Mouse (Mus musculus) inflammation-experienced regulatory T-cells, adult 16 weeks (primary cell): ENCODE measurements around the gene Gm49322. TPM values are rescaled to one million over a fixed set of nuclear protein-coding genes. Genes with fewer than 3 reads are reported as not detected.

Experiments
- polyA plus RNA-seq: library from polyadenylated mRNA; unstranded; fragments of 100-300 nt; shearing (Covaris generic); gene quantifications from one replicate; pipeline ENCODE4 v1.2.1, GENCODE M21; 2017

The Gm49322 gene
- polyA plus RNA-seq = 10.5 TPM

DNA sequence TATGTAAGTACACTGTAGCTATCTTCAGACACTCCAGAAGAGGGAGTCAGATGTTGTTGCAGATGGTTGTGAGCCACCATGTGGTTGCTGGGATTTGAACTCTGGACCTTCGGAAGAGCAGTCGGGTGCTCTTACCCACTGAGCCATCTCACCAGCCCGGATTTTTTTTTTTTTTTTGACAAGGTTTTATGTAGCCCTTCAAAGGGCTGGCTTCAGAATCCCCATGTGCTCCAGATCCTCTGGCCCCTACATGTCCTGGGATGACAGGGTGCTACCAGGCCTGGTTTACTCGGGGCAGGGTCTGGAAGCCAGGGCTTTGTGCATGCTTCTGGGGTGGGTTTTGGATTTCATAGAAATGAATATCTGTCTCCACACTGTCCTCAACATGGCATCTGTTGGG, at the start of gene Gm49322:
Gene Gm49322, plus strand, starts transcription at position 301 of the 400 bp plus-strand sequence.

DNA sequence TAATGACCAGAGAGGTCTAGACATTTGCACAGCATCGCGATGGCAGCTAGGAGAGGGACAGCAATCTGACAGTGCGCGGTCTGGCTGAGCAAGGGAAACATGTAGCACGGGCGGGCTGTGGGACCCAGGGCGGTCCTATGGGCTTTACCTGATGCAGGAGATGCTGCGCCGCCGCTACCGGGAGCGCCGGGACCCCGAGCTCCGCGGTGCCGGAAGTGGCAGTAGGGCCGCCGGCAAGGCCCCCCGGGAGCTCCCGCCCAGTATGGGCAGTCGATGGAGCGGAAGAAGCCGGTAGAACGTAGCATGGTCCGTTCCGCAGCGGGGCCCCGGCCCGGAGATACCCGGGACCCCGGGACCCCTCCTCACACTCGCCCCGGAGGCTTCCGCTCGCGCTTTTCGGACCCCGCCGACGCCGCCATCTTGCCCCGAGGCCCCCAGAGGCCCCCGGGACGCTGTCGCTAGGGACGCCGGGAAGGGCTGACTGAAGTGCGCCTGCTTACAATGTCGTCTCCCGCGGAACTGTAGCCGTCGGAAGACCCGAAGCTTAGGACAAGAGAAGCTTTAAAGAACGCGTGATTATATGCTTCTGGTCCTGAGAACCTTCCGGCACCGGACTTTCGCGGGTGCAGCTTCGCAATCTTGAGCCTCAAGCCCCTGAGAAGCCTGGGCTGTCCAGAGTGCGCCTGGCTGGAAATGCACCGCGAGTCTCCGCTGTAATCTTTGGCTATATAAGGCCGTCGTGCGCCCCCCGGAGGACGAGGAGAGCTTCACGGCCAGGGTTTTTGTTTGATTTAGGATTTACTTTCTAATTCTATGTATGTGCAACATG, 44.5 kb upstream of the Gm49322 start, which contains the start of gene Rexo1:
Gene Rexo1, minus strand, starts transcription at position 445 of the 829 bp plus-strand sequence.

GRCm38 (mm10) chr10:80577195-80578130, 28.4 kb upstream of the Gm49322 start, which contains the start of gene Klf16:
Gene Klf16, minus strand, starts transcription at chr10:80577321.

DNA sequence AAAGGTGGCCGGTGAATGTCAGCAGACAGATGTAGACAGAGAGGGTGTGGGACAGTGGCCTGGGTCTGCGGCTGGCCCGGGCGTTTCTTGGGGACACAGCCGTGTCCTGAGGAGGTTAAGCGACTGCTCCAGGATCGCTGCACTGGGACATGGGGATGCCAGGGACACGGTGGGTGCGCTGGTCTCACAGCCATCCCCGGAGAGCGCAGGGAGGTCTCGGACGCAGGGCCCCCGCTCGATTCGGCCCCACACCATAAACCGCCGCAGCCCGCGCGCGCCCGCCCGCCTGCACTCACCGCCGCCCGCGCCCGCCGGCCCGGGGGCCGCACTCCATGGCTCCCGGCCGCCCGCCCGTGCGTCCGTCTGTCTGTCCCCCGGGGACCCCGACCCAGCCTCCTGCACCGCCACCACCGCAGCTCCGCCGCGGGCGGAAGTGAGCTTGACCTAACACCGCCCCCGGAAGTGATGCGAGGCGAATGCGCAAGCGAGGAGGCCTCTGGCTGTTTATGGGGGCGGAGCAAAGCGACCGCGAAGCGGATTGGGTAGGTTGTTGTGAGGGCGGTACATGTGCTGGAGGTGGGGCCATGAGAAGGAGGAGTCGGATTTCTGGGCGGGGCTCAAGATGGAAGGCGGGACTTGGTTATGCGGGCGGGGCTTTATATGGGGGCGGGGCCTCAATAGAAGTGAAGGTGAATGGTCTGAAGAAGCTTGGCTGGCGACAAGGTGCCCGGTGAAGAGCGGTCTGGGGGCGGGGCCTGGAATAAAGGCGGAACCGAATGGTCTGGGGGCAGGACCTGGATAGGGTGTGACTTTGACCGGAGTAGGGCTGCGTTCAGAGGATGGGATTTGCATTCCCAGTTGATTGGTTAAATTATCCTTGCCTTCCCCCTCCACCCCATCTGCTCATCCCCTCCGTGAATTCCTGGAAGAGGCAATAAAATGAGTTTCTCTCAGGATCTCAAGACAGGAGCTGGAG, 15.7 kb upstream of the Gm49322 start, which contains the start of gene Abhd17a:
Gene Abhd17a, minus strand, starts transcription at position 463 of the 976 bp plus-strand sequence.

GRCm38 (mm10) chr10:80602698-80603325, 3.0 kb upstream of the Gm49322 start, which contains the start of the genes Scamp4 and Adat3:
Gene Scamp4, plus strand, starts transcription at chr10:80602872.
Gene Adat3, plus strand, starts transcription at chr10:80602880.

DNA sequence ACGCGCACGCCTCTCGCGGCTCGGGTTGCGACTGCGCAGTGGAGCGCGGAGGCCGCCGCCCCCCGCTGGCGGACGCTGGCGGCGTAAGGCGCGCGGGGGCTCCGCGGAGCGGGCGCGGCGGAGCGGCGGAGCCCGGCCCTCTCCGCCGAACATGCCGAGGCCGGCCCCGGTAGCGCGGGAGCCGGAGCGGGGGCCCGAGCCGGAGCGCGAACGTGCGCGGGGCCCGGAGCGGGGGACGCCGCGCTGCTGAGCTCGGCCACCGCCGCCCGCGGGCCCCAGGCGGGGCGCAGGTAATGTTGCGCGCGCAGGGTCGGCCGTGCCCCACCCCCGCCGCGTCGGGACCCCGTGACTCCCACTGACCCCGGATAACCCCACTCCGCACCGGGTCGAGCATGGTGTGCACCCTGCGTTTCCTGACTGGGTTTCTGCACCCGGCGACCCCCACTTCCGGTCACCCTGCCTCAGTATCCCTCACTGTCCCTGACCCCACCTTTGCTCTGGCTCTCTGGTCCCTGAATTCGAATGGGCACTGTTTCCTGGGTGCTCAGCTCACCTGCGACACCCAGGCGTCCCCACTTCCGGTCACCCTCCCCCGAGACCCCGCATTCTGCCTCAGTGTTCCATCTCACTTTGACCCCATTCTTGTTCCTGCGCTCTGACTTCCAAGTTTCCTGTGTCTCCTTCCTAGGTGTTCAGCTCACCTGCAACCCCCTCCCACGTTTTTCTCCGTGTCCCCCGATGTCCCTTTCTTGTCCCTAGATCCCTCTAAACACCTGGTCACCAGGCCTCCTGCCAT, 17.0 kb downstream of the Gm49322 start, which contains the start of gene Csnk1g2:
Gene Csnk1g2, plus strand, starts transcription at position 178 of the 796 bp plus-strand sequence.

DNA sequence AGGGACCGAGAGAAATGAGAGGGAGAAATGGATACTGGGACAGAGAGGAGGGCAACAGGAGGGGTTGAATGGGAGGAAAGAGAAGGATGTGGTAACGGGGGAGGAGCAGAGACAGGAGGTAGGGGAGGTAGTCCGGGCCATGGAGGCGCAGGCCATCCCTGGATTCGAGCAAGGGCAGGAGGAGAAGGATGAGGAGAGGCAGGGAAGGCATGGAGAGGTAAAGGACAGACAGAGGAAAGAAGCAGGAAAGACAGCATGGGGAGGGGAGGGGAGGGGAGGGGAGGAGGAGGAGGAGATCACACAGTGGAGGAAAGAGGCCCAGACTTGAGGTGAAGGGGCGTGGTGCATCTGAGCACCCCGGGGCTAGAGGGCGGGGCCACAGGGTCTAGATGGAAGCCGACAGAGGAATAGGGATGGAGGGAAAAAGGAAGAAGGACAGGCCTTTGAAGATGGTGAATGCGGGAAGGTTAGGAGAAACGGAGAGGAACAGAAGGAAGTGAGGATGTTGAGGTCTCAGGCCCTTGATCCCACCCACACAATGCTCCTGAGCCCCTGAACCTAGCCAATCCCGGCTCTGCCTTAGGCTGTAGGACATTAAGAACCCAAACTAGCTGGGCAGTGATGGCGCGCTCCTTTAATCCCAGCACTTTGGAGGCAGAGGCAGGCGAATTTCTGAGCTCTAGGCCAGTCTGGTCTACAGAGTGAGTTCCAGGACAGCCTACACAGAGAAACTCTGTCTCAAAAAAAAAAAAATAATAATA, 51.2 kb downstream of the Gm49322 start, which contains the start of gene Btbd2:
Gene Btbd2, minus strand, starts transcription at position 209 of the 761 bp plus-strand sequence.

Other genes starting within 250 kb of the Gm49322 start
- gene Plk5, start 249.6 kb upstream of the Gm49322 start, polyA plus RNA-seq = not detected
- gene Mex3d, start 218.4 kb upstream of the Gm49322 start, polyA plus RNA-seq = 0.29 TPM
- 34.4 TPM for gene Mbd3, start 206.5 kb upstream of the Gm49322 start, polyA plus RNA-seq
- 258 TPM for gene Uqcr11, start 199.2 kb upstream of the Gm49322 start, polyA plus RNA-seq
- gene Tcf3, start 172.4 kb upstream of the Gm49322 start, polyA plus RNA-seq = 31.6 TPM
- gene Onecut3, start 111.2 kb upstream of the Gm49322 start, polyA plus RNA-seq = not detected
- gene Atp8b3, start 66.9 kb upstream of the Gm49322 start, polyA plus RNA-seq = not detected
- gene Rexo1, start 44.5 kb upstream of the Gm49322 start, polyA plus RNA-seq = 59.7 TPM
- 1.1 TPM for gene Klf16, start 28.7 kb upstream of the Gm49322 start, polyA plus RNA-seq
- gene Abhd17a, start 15.7 kb upstream of the Gm49322 start, polyA plus RNA-seq = 36.0 TPM
- 136 TPM for gene Scamp4, start 3.1 kb upstream of the Gm49322 start, polyA plus RNA-seq
- gene Adat3, start 3.1 kb upstream of the Gm49322 start, polyA plus RNA-seq = 6.4 TPM
- gene Csnk1g2, start 16.8 kb downstream of the Gm49322 start, polyA plus RNA-seq = 9.8 TPM
- gene Btbd2, start 51.0 kb downstream of the Gm49322 start, polyA plus RNA-seq = 4.6 TPM
- gene Mknk2, start 72.1 kb downstream of the Gm49322 start, polyA plus RNA-seq = 17.5 TPM
- 426 TPM for gene Mob3a, start 96.0 kb downstream of the Gm49322 start, polyA plus RNA-seq
- gene Izumo4, start 96.2 kb downstream of the Gm49322 start, polyA plus RNA-seq = 188 TPM
- 52.0 TPM for gene Ap3d1, start 136.2 kb downstream of the Gm49322 start, polyA plus RNA-seq
- 9.4 TPM for gene Dot1l, start 149.2 kb downstream of the Gm49322 start, polyA plus RNA-seq
- gene Sf3a2, start 192.2 kb downstream of the Gm49322 start, polyA plus RNA-seq = 68.2 TPM
- gene Plekhj1, start 192.6 kb downstream of the Gm49322 start, polyA plus RNA-seq = 259 TPM
- gene Amh, start 199.2 kb downstream of the Gm49322 start, polyA plus RNA-seq = not detected
- gene Jsrp1, start 207.5 kb downstream of the Gm49322 start, polyA plus RNA-seq = not detected
- 2,156 TPM for gene Oaz1, start 220.6 kb downstream of the Gm49322 start, polyA plus RNA-seq
- not detected for gene Lingo3, start 238.0 kb downstream of the Gm49322 start, polyA plus RNA-seq
- gene Lsm7, start 249.2 kb downstream of the Gm49322 start, polyA plus RNA-seq = 200 TPM
- gene Sppl2b, start 249.3 kb downstream of the Gm49322 start, polyA plus RNA-seq = 39.7 TPM